Mouse (Mus musculus): ENCODE measurements at regions not wholly inside any gene's neighbourhood (a gene's known extent, or its start where the extent isn't known, plus 50 kb on each side); places are given as distances from the start of the nearest gene placed in this dataset.

- no peak for DNase-seq (ENCODE audit: low spot score)
These were observed 848.1 kb upstream of the A1bg start for GRCm38 (mm10) chr15:61770721-61771542.

- no peak for DNase-seq (ENCODE audit: low spot score)
These were observed 843.8 kb upstream of the A1bg start for GRCm38 (mm10) chr15:61766544-61767094.

- DNase-seq (ENCODE audit: low spot score): no peak
These were observed 831.0 kb upstream of the A1bg start for GRCm38 (mm10) chr15:61753802-61754201.

- no peak for DNase-seq (ENCODE audit: low spot score)
These were observed 800.9 kb upstream of the A1bg start for GRCm38 (mm10) chr15:61723696-61724095.

- no peak for DNase-seq (ENCODE audit: low spot score)
These were observed 795.7 kb upstream of the A1bg start for GRCm38 (mm10) chr15:61718486-61718885.

GRCm38 (mm10) chr15:61717216-61717615 lies 794.4 kb upstream of the A1bg start:
- DNase-seq (ENCODE audit: low spot score): no peak

- DNase-seq (ENCODE audit: low spot score): no peak
These were observed 791.1 kb upstream of the A1bg start for GRCm38 (mm10) chr15:61713953-61714352.

- DNase-seq (ENCODE audit: low spot score): no peak
These were observed 786.1 kb upstream of the A1bg start for GRCm38 (mm10) chr15:61708928-61709327.

GRCm38 (mm10) chr15:61707952-61708351 lies 785.1 kb upstream of the A1bg start:
- DNase-seq (ENCODE audit: low spot score): no peak

- no peak for DNase-seq (ENCODE audit: low spot score)
These were observed 769.9 kb upstream of the A1bg start for GRCm38 (mm10) chr15:61692679-61693078.

- DNase-seq (ENCODE audit: low spot score): no peak
These were observed 767.6 kb upstream of the A1bg start for GRCm38 (mm10) chr15:61690425-61690824.

GRCm38 (mm10) chr15:61689776-61690397 lies 767.1 kb upstream of the A1bg start:
- no peak for DNase-seq (ENCODE audit: low spot score)

GRCm38 (mm10) chr15:61682968-61683367 lies 760.2 kb upstream of the A1bg start:
- no peak for DNase-seq (ENCODE audit: low spot score)

- no peak for DNase-seq (ENCODE audit: low spot score)
These were observed 747.7 kb upstream of the A1bg start for GRCm38 (mm10) chr15:61670556-61670955.

- no peak for DNase-seq (ENCODE audit: low spot score)
These were observed 737.8 kb upstream of the A1bg start for GRCm38 (mm10) chr15:61660581-61660980.

- no peak for DNase-seq (ENCODE audit: low spot score)
These were observed 734.1 kb upstream of the A1bg start for GRCm38 (mm10) chr15:61656951-61657350.

GRCm38 (mm10) chr15:61654846-61655245 lies 732.0 kb upstream of the A1bg start:
- DNase-seq (ENCODE audit: low spot score): no peak

GRCm38 (mm10) chr15:61653853-61654252 lies 731.0 kb upstream of the A1bg start:
- DNase-seq (ENCODE audit: low spot score): no peak

- DNase-seq (ENCODE audit: low spot score): no peak
These were observed 696.1 kb upstream of the A1bg start for GRCm38 (mm10) chr15:61618638-61619500.

- no peak for DNase-seq (ENCODE audit: low spot score)
These were observed 687.9 kb upstream of the A1bg start for GRCm38 (mm10) chr15:61610662-61611061.

GRCm38 (mm10) chr15:61609656-61610055 lies 686.8 kb upstream of the A1bg start:
- no peak for DNase-seq (ENCODE audit: low spot score)

- DNase-seq (ENCODE audit: low spot score): no peak
These were observed 685.5 kb upstream of the A1bg start for GRCm38 (mm10) chr15:61608301-61608731.
